Mouse (Mus musculus) brain, embryonic 14.5 days (tissue): ENCODE data around the gene Gm10318.

Experiments
- CTCF ChIP-seq: fragments of 200-500 bp; IDR thresholded peaks from 2 replicates; pipeline ENCODE4 v1.5.1; 2012; ENCODE audit warnings: inconsistent platforms, mild to moderate bottlenecking, moderate library complexity, borderline replicate concordance; ENCODE audit not compliant: insufficient read depth, insufficient read length; ENCODE audit errors: extremely low read depth
- POLR2A ChIP-seq: fragments of 200-500 bp; IDR thresholded peaks from 2 replicates; pipeline ENCODE4 v1.6.1; 2012; ENCODE audit warnings: mild to moderate bottlenecking, inconsistent platforms, borderline replicate concordance; ENCODE audit not compliant: poor library complexity, insufficient read depth, insufficient read length, severe bottlenecking; ENCODE audit errors: extremely low read depth

- TF ChIP-seq CTCF (no peak), POLR2A (no peak)
Measured at GRCm38 (mm10) chr10:77852559-77852958, at the start of gene Gm10318.
